Mouse (Mus musculus) small intestine, adult 10 weeks (tissue): ENCODE data around the gene Wdr91. TPM values are rescaled to one million over a fixed set of nuclear protein-coding genes. Genes with fewer than 3 reads are reported as not detected.

Experiments used
- polyA plus RNA-seq: library from polyadenylated mRNA; stranded (reverse); fragments of 350-450 nt; fragmentation: Illumina TruSeq; extraction: RNeasy Lipid Tissue Mini Kit (QIAGEN cat#74804); gene quantifications from one replicate; pipeline ENCODE4 v1.2.3, GENCODE M21; 2014; ENCODE audit warnings: low replicate concordance

The Wdr91 gene
- not detected for polyA plus RNA-seq

DNA sequence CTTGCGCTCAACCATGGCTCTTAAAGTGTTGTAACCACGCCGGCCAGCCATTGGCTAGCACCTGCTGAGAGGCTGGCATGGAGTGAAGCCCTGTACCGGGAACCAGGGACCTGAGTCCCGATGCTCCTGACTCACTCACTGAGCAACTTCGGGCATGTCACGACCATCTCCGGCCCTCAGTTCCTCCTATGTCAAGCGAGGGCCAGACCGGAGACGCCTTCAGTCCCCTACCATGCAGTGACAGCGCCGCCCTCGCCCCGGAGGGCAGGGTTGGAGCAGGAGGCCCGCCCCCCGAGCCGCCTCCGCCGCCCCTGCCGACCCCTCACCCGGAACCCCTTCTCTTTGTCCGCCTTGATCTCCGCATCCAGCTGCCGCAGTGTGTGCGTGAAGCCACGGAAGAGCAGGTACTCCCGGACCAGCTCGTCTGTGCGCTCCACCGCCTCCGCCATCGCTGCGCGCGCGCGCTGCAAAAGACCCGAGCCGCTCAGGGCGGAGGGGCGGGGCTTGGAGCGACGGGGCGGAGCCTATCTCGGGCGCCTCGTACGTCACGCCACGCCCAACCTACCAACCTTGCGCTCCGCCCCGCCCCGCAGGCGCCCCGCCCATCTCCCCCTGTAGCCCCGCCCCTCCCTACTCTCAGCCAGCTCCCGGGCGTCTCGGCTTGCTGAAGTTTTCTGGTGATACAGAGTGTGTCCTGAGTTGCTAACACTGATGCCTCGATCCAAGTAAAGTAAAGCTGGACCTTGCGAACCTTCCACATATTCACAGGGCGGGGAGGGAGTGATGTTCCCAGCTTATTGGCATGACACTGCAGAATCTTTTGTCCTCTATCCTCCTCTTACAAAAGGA is at the start of gene Wdr91:
Wdr91 (minus strand) TSS at position 506 of the 849 bp plus-strand sequence.

DNA sequence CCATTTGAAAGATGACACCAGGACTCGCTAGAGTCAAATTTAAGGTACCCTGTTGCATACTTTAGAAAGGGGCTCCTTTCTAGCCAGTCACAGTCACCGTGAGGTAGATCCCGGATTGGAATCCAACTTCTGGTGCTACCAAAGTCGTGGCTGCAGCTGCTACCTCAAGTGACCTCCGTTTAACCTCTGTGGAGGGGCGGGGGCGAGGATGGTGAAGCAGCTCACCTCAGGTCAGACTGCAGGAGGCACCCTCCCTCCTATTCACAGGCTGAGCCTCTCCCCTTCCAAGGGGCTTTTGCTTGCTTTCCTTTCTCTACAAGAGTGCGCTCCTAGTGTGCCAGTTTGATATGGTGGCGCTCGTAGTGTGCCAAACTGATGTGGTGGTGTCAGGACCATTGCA is 9.3 kb upstream of the Wdr91 start, which contains the start of gene Stra8:
Stra8 (plus strand) TSS at position 208 of the 400 bp plus-strand sequence.

DNA sequence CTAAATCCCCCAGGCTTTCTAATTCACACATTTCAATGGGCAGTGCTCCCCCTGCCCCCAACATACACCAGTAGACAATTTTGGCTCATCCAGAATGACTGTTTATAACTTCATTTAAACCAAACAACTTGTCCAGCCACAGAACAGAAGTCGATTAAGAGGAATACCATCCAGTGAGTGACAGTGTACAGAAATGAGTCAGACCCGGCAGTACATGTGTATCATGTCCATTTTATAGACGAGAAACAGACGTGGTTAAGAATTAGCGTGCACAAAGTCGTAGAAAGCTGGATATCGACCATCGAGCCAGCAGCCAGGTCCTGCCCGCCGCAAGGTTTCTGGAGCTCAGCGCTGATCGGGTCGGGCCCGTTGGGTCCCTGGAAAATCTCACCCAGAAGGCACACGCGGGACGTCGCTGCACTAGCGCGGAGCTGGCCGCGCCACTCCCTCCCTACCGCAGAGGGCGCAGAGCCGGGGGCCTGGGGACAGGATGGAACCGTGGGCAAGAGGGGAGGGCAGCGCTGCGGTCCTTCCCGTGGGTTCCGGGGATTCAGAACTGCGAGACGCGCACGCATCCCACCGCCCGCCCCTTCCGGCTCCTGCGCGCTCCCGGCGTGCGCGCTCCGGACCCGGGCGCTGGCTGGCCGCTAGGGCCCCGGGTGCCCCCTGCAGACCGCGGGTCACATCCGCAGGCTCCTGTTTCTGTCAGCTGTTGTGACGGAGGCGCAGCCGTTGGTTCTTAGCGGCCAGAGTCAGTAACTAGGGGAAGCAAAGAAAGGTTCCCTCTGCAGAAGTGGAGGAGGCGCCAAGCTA is 33.0 kb downstream of the Wdr91 start, which contains the start of gene Cyren:
Cyren (minus strand) TSS at position 552 of the 813 bp plus-strand sequence.

DNA sequence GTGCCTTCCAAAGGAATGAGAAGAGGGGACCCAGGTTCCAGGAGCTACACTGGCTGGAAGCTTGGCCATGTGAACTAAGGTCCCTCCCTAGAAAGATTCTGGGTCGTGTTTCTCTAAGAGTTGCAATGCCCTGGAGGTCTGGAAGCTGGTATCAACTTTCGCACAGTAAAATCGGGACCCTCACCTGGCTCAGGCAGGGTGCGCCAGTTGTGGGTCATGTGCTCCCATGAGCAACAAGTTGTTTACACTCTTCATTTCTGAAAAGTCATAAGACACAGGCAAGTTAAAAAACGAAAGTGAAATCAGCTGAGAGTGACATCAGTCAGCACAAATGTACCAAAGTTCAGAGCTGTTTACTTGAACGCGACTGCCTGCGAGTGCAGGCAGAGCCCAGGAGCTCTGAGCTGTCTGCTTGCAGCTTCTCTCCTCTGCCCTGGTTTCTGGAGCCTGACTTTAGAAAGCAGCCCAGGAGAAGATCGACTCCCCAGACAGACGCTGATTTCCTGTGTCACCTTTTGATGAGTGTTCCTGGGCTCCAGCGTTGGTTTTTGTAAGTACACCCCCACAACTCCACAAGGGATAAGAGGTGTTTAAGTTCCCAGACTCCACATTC is 47.8 kb downstream of the Wdr91 start, which contains the start of gene Tmem140:
Tmem140 (plus strand) TSS at position 356 of the 613 bp plus-strand sequence.

Other genes starting within 250 kb of the Wdr91 start
- 4.8 TPM for gene Agbl3, start 130.4 kb downstream of the Wdr91 start, polyA plus RNA-seq
- 37.3 TPM for gene Tmem140, start 47.7 kb downstream of the Wdr91 start, polyA plus RNA-seq
- 0.41 TPM for gene Cyren, start 32.8 kb downstream of the Wdr91 start, polyA plus RNA-seq
- gene Stra8, start 9.3 kb upstream of the Wdr91 start, polyA plus RNA-seq, result not detected
- 20.2 TPM for gene Slc23a4, start 77.5 kb upstream of the Wdr91 start, polyA plus RNA-seq
- 35.9 TPM for gene Cnot4, start 222.8 kb upstream of the Wdr91 start, polyA plus RNA-seq